In the genomic region with DNA sequence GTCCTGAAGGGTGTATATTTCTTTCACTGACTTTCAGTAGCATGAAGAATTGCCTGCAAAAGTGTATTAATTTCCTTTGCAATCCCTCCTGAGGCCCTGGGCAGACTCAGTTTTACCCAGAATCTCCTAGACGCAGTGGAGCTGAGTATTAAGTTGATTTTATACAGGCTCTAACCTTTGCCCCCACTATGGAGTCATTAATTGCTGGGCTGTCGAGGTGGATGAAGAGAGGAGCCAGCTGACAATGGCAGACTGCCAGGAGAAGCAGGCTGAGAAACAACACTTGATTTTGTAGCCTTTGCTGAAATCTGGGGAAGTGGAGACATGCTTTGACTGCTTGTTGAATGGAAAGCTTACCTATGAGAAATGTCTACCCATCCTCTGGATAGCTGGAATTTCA, we compare ENCODE assay signal across 14 mouse cellular contexts. TPM values are rescaled to one million over a fixed set of nuclear protein-coding genes. Genes with fewer than 3 reads are reported as not detected.
A peak's percentile ranks its signal among the peaks of the same experiment; 100 is the strongest.
DNase-seq lines count a peak whose midpoint lies in the region; ATAC-seq lines count a peak whose summit lies in the region.
"Had no signal": no experiment of that assay in that cellular context is flagged by ENCODE, and none has a peak within 500 bp of the region (broad histone marks: within the 10 kb centered on the region; RNA-seq: fewer than 3 reads in every experiment).

No protein-coding gene starts in this region.

- H3K4me1 ChIP-seq in midbrain, embryonic 14.5 days (ENCODE audit: control insufficient read depth, insufficient read depth, low read length): no peaks in the 10 kb centered on the region
- H3K4me1 ChIP-seq in midbrain, embryonic 13.5 days (replicated peaks): no peaks in the 10 kb centered on the region
- H3K4me1 ChIP-seq: heart, embryonic 13.5 days had no signal

- no peak overlapping the region for H3K4me3 ChIP-seq in midbrain, embryonic 14.5 days (replicated peaks; ENCODE audit: low read depth, low read length)
- H3K4me3 ChIP-seq in midbrain, embryonic 13.5 days (replicated peaks): no peak overlapping the region
- H3K4me3 ChIP-seq: heart, embryonic 13.5 days had no signal

- H3K9me3 ChIP-seq in midbrain, embryonic 14.5 days (ENCODE audit: control insufficient read depth, low read length): no peaks in the 10 kb centered on the region
- H3K9me3 ChIP-seq in midbrain, embryonic 13.5 days: no peaks in the 10 kb centered on the region
- H3K9me3 ChIP-seq: heart, embryonic 13.5 days had no signal

- H3K4me2 ChIP-seq in midbrain, embryonic 14.5 days (ENCODE audit: low read length): no peak overlapping the region
- H3K4me2 ChIP-seq in midbrain, embryonic 13.5 days (replicated peaks): no peak overlapping the region
- H3K4me2 ChIP-seq: heart, embryonic 13.5 days had no signal

- 22% methylated on average over 2 of the region's 2 CpGs for WGBS in midbrain, embryonic 14.5 days
- 33% methylated on average over 2 of the region's 2 CpGs for WGBS in midbrain, embryonic 13.5 days

- ATAC-seq in midbrain, embryonic 14.5 days (ENCODE audit: low FRiP score, low TSS enrichment): no peak
- no peak for ATAC-seq in midbrain, embryonic 13.5 days
- no peak for ATAC-seq in granulocyte monocyte progenitor cell, adult 5-6 weeks (replicated peaks; ENCODE audit: poor library complexity, severe bottlenecking)
- ATAC-seq: forebrain, postnatal 0 days had no signal

- peak; percentile 46 for DNase-seq in embryo, embryonic 11 days
- no peak for DNase-seq in embryo, embryonic 10 days (ENCODE audit: low spot score)
- DNase-seq in midbrain, embryonic 14.5 days: peak; percentile 14
- DNase-seq in kidney, adult 9 months: peak; percentile 38
- peak; percentile 1 for DNase-seq in lung, postnatal 14 days
- DNase-seq in urinary bladder, adult 18-20 months (ENCODE audit: low spot score in 2 of 2): no peak
- DNase-seq: forebrain, postnatal 0 days; retina, postnatal 1 day had no signal

- no peak overlapping the region for H3K9ac ChIP-seq in midbrain, embryonic 14.5 days (replicated peaks; ENCODE audit: low read length)
- no peak overlapping the region for H3K9ac ChIP-seq in midbrain, embryonic 13.5 days (replicated peaks)
- H3K9ac ChIP-seq: forebrain, postnatal 0 days; heart, embryonic 13.5 days; liver, embryonic 14.5 days had no signal

- no peaks in the 10 kb centered on the region for H3K27me3 ChIP-seq in midbrain, embryonic 14.5 days (ENCODE audit: control insufficient read depth, insufficient read depth, low read length)
- H3K27me3 ChIP-seq in midbrain, embryonic 13.5 days: peaks cover 3% of the 10 kb centered on the region; the same call in 1 of the 2 replicates
- H3K27me3 ChIP-seq: heart, embryonic 13.5 days had no signal

- no peaks in the 10 kb centered on the region for H3K36me3 ChIP-seq in midbrain, embryonic 14.5 days (ENCODE audit: control insufficient read depth, insufficient read depth, low read length)
- no peaks in the 10 kb centered on the region for H3K36me3 ChIP-seq in midbrain, embryonic 13.5 days
- H3K36me3 ChIP-seq: heart, embryonic 13.5 days had no signal

- H3K27ac ChIP-seq in midbrain, embryonic 14.5 days (replicated peaks; ENCODE audit: low read depth, low read length): no peak overlapping the region
- H3K27ac ChIP-seq in midbrain, embryonic 13.5 days: no peak overlapping the region
- H3K27ac ChIP-seq: heart, embryonic 13.5 days; liver, embryonic 14.5 days had no signal

RNA-seq across cellular contexts. Expression of gene Arxes1, which starts 18.8 kb away (rescaled TPM):
- 141 and 142 TPM in 2 replicates for polyA plus RNA-seq in midbrain, embryonic 14.5 days (2014; fragmentation: Nextera tagmentation; extraction: Ambion mirVana)
- polyA plus RNA-seq in midbrain, embryonic 13.5 days (2015; fragmentation: Nextera tagmentation; extraction: Ambion mirVana): 95.2 and 109 TPM in 2 replicates
- total RNA-seq in granulocyte monocyte progenitor cell, adult 5-6 weeks (2014; fragmentation: Nextera tagmentation): not detected in 2 replicates
- total RNA-seq in granulocyte monocyte progenitor cell, adult 5-6 weeks (2017): not detected in 2 replicates
- total RNA-seq: monocyte, adult 5-6 weeks had no signal
- polyA plus RNA-seq: C2C12 had no signal

RNA-seq across cellular contexts. Expression of gene Arxes2, which starts 20.8 kb away (rescaled TPM):
- 312 and 337 TPM in 2 replicates for polyA plus RNA-seq in midbrain, embryonic 14.5 days (2014; fragmentation: Nextera tagmentation; extraction: Ambion mirVana)
- 243 and 276 TPM in 2 replicates for polyA plus RNA-seq in midbrain, embryonic 13.5 days (2015; fragmentation: Nextera tagmentation; extraction: Ambion mirVana)
- 3.1 and 4.7 TPM in 2 replicates for total RNA-seq in granulocyte monocyte progenitor cell, adult 5-6 weeks (2014; fragmentation: Nextera tagmentation)
- total RNA-seq in granulocyte monocyte progenitor cell, adult 5-6 weeks (2017): 0.41 TPM in 1 of 2 replicates, not detected in the other
- total RNA-seq: monocyte, adult 5-6 weeks had no signal

RNA-seq across cellular contexts. Expression of gene Bex2, which starts 53.6 kb away (rescaled TPM):
- polyA plus RNA-seq in midbrain, embryonic 14.5 days (2014; fragmentation: Nextera tagmentation; extraction: Ambion mirVana): 546 and 709 TPM in 2 replicates
- 586 and 639 TPM in 2 replicates for polyA plus RNA-seq in midbrain, embryonic 13.5 days (2015; fragmentation: Nextera tagmentation; extraction: Ambion mirVana)
- not detected in 2 replicates for total RNA-seq in granulocyte monocyte progenitor cell, adult 5-6 weeks (2014; fragmentation: Nextera tagmentation)
- total RNA-seq in granulocyte monocyte progenitor cell, adult 5-6 weeks (2017): 1.1 and 1.5 TPM in 2 replicates
- total RNA-seq: monocyte, adult 5-6 weeks had no signal

Comparison
In these comparisons a context has a peak if more than half of its experiments do, and no peak if none do; other contexts are left out.
1. DNase-seq: peak in embryo, embryonic 11 days (single experiment), midbrain, embryonic 14.5 days (single experiment), kidney, adult 9 months (single experiment) and lung, postnatal 14 days (single experiment); none in embryo, embryonic 10 days (single experiment) and urinary bladder, adult 18-20 months (0 of 2).